Mouse (Mus musculus): ENCODE results near the gene Ngrn.

DNA sequence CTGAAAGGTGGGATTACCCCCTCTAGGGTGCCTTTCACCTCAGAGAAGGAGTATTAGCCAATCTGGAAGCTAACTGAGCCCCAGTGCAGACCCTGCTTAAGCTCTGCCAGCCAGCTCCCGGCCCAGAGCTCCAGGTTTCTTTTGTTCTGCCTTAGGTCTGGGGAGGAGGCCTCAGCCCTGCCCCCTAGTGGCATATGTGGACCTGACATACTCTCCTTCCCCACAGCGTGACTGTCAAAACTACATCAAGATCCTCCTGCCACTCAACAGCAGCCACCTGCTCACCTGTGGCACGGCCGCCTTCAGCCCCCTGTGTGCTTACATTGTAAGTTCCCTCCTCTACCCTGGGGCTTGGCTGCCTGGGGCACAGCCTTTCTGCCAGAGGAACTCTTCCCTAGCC lies 45.6 kb upstream of the Ngrn start:
- TF ChIP-seq POLR2A (IDR thresholded peaks at IDR 0.05; ENCODE audit: control insufficient read depth, extremely low read depth, insufficient read depth, low read length, poor library complexity) (no peak), CTCF (IDR thresholded peaks at IDR 0.05; ENCODE audit: borderline replicate concordance, control insufficient read depth, extremely low read depth, insufficient read depth, low read length, poor library complexity) (peak; percentile 88)

Data from thymus, adult 2 months (tissue).